Mouse (Mus musculus): ENCODE measurements around the gene Gm4201.
"Not testable (repeated sequence)": the region's sequence is repeated elsewhere in the genome, so short reads cannot be mapped to it uniquely, and the experiment has no call there.

The Gm4201 gene

DNA sequence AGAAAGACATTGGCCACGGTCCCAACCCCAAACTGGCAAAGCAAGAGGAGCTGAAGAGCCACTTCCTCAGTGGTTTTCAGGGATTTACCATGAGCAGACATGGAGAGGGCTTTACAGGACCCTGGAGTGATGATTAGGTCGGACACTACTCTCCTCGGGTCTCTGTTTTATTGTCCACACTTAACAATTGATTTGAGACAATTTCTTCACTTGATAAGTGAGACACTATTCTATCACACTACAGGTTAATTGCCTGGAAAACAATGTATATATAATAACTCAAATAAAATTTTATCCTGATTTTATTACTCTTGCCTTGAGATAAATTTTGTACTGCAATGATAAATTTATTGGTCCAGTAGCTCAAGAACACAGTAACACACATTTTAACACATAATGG is at the start of gene Gm4201:
Gene Gm4201, minus strand, starts transcription at position 101 of the 400 bp plus-strand sequence.
- not testable (repeated sequence) for DNase-seq (ENCODE audit: low read depth in 1 of 2, low spot score in 2 of 2)

DNA sequence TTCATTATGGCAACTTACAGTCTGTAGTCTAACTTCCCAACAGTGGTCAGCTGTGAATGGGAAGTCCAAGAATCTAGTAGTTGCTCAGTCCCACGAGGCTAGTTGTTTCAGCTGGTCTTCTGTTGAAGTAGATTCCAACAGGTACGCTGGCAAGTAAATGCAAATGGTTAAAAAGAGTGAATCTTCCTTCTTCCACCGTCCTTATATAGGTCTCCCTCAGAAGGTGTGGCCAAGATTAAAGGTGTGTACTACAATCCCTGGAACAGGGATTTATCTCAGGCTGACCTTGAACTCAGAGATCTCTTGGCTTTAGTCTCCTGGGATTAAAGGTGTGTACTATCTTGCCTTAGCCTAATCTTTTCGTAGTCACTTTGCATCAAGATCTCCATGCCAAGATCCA is 22.9 kb upstream of the Gm4201 start, which contains the start of gene Gm4565:
Gene Gm4565, minus strand, starts transcription at position 101 of the 400 bp plus-strand sequence.
- not testable (repeated sequence) for DNase-seq (ENCODE audit: low read depth in 1 of 2, low spot score in 2 of 2)

DNA sequence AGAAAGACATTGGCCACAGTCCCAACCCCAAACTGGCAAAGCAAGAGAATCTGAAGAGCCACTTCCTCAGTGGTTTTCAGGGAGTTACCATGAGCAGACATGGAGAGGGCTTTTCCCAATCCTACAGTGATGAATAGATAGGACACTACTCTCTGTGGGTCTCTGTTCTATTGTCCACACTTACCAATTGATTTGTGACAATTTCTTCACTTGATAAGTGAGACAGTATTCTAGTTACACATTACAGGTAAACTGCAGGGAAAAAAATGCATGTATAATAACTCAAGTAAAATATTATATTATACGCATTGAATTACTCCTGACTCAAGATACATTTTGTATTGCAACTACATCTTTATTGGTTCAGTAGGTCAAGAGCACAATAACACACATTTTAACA is 30.4 kb downstream of the Gm4201 start, which contains the start of gene Gm8677:
Gene Gm8677, minus strand, starts transcription at position 101 of the 400 bp plus-strand sequence.
- DNase-seq (ENCODE audit: low read depth in 1 of 2, low spot score in 2 of 2) = not testable (repeated sequence)

DNA sequence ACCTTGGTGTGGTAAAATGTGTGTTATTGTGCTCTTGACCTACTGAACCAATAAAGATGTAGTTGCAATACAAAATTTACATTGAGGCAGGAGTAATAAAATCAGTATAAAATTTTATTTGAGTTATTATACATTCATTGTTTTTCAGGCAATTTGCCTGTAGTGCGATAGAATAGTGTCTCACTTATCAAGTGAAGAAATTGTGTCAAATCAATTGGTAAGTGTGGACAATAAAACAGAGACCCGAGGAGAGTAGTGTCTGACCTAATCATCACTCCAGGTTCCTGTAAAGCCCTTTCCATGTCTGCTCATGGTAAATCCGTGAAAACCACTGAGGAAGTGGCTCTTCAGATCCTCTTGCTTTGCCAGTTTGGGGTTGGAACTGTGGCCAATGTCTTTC is 42.5 kb downstream of the Gm4201 start, which contains the start of gene Vmn1r152:
Gene Vmn1r152, plus strand, starts transcription at position 301 of the 400 bp plus-strand sequence.
- DNase-seq (ENCODE audit: low read depth in 1 of 2, low spot score in 2 of 2) = not testable (repeated sequence)
